Mouse (Mus musculus) testis, adult 2 months (tissue): ENCODE results near the gene Tmem143.

Experiments
- CTCF ChIP-seq: fragments of 200-500 bp; IDR thresholded peaks from 2 replicates; pipeline ENCODE4 v1.5.1; 2012; ENCODE audit warnings: low read depth, mild to moderate bottlenecking, inconsistent platforms, low read length, moderate library complexity; ENCODE audit not compliant: control insufficient read depth, insufficient read depth, insufficient replicate concordance
- POLR2A ChIP-seq: fragments of 200-500 bp; IDR thresholded peaks from 2 replicates; pipeline ENCODE4 v1.6.1; 2012; ENCODE audit warnings: low read depth, mild to moderate bottlenecking, inconsistent platforms, low read length, moderate library complexity; ENCODE audit not compliant: control insufficient read depth

DNA sequence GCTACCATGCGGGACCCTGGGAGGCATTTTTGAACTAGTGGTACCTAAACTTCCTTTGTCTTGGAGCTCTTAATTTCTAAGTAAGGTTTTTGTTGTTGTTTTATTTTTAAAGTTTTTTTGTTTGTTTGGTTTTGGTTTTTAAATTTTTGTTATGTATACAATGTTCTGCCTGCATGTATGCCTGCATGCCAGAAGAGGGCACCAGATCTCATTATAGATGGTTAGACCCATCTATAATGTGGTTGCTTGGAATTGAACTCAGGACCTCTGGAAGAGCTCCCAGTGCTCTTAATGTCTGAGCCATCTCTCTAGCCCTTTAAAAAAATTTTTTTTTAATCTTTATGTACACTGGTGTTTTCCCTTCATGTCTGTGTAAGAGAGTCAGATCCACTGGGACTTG is 32.9 kb downstream of the Tmem143 start:
- TF ChIP-seq CTCF (no peak), POLR2A (no peak)
